Mouse (Mus musculus): ENCODE results near the gene Glis3. TPM values are rescaled to one million over a fixed set of nuclear protein-coding genes. Genes with fewer than 3 reads are reported as not detected.
A peak's percentile ranks its signal among the peaks of the same experiment; 100 is the strongest.

The Glis3 gene
- total and polyA plus RNA-seq, 3 experiments = 6.1 to 12.4 (median 9.3) TPM

GRCm38 (mm10) chr19:28328444-28329110 is 351.3 kb downstream of the Glis3 start:
- DNase-seq = no peak

- no peak for DNase-seq
Measured at GRCm38 (mm10) chr19:28327536-28327935, 352.3 kb downstream of the Glis3 start.

GRCm38 (mm10) chr19:28306036-28306435 is 373.8 kb downstream of the Glis3 start:
- no peak for DNase-seq

- DNase-seq = no peak
Measured at GRCm38 (mm10) chr19:28305510-28305909, 374.4 kb downstream of the Glis3 start.

- no peak for DNase-seq
Measured at GRCm38 (mm10) chr19:28302831-28303242, 377.0 kb downstream of the Glis3 start.

GRCm38 (mm10) chr19:28300226-28300625 is 379.7 kb downstream of the Glis3 start:
- DNase-seq = peak; percentile 37

- DNase-seq = peak; percentile 44
Measured at GRCm38 (mm10) chr19:28299211-28299775, 380.6 kb downstream of the Glis3 start.

GRCm38 (mm10) chr19:28298669-28299068 is 381.2 kb downstream of the Glis3 start:
- DNase-seq = no peak

GRCm38 (mm10) chr19:28291596-28291995 is 388.3 kb downstream of the Glis3 start:
- no peak for DNase-seq

GRCm38 (mm10) chr19:28289457-28289856 is 390.4 kb downstream of the Glis3 start:
- peak; percentile 6 for DNase-seq

- DNase-seq = no peak
Measured at GRCm38 (mm10) chr19:28287431-28287830, 392.4 kb downstream of the Glis3 start.

- no peak for DNase-seq
Measured at GRCm38 (mm10) chr19:28284098-28284569, 395.7 kb downstream of the Glis3 start.

GRCm38 (mm10) chr19:28283241-28284097 is 396.4 kb downstream of the Glis3 start:
- no peak for DNase-seq

- no peak for DNase-seq
Measured at GRCm38 (mm10) chr19:28281405-28281804, 398.5 kb downstream of the Glis3 start.

GRCm38 (mm10) chr19:28277104-28277503 is 402.8 kb downstream of the Glis3 start:
- no peak for DNase-seq

GRCm38 (mm10) chr19:28274501-28274900 is 405.4 kb downstream of the Glis3 start:
- DNase-seq = no peak

- DNase-seq = no peak
Measured at GRCm38 (mm10) chr19:28273946-28274345, 405.9 kb downstream of the Glis3 start.

GRCm38 (mm10) chr19:28266850-28267249 is 413.0 kb downstream of the Glis3 start:
- DNase-seq = no peak

GRCm38 (mm10) chr19:28265776-28266175 is 414.1 kb downstream of the Glis3 start:
- no peak for DNase-seq

GRCm38 (mm10) chr19:28258907-28259675 is 420.8 kb downstream of the Glis3 start:
- DNase-seq = no peak

- DNase-seq = no peak
Measured at GRCm38 (mm10) chr19:28258480-28258879, 421.4 kb downstream of the Glis3 start.

- no peak for DNase-seq
Measured at GRCm38 (mm10) chr19:28247345-28247744, 432.5 kb downstream of the Glis3 start.
